Mouse (Mus musculus) forebrain, embryonic 11.5 days (tissue): ENCODE measurements around the gene Dedd. TPM values are rescaled to one million over a fixed set of nuclear protein-coding genes. Genes with fewer than 3 reads are reported as not detected.

ENCODE experiments used
- ATAC-seq: fragments of 200-750 bp; cut with Nextera tagmentation; replicated peaks from 2 replicates; pipeline ENCODE4 v1.8.0; 2017; ENCODE audit warnings: moderate TSS enrichment; ENCODE audit not compliant: low FRiP score
- DNase-seq: peaks from one replicate; pipeline ENCODE4 v3.0.0-alpha.2; 2017; ENCODE audit warnings: low spot score
- H3K27ac ChIP-seq: fragments of 300-500 bp; sonication (generic); 2 replicates; pipeline ENCODE4 v1.5.1; 2014; ENCODE audit warnings: low read depth, low read length
- H3K27me3 ChIP-seq: fragments of 300-500 bp; sonication (generic); 2 replicates; pipeline ENCODE4 v1.6.1; 2014; ENCODE audit warnings: mild to moderate bottlenecking, low read length, mixed read lengths; ENCODE audit not compliant: control insufficient read depth, insufficient read depth
- H3K36me3 ChIP-seq: fragments of 300-500 bp; sonication (generic); 2 replicates; pipeline ENCODE4 v1.6.1; 2014; ENCODE audit warnings: mild to moderate bottlenecking, low read length, moderate library complexity, mixed read lengths; ENCODE audit not compliant: control insufficient read depth, insufficient read depth
- H3K4me1 ChIP-seq: fragments of 300-500 bp; sonication (generic); replicated peaks from 2 replicates; pipeline ENCODE4 v1.6.1; 2014; ENCODE audit warnings: low read length, mixed read lengths; ENCODE audit not compliant: control insufficient read depth, insufficient read depth
- H3K4me2 ChIP-seq: fragments of 300-500 bp; sonication (generic); 2 replicates; pipeline ENCODE4 v1.6.1; 2014; ENCODE audit warnings: low read depth, mild to moderate bottlenecking, low read length, moderate library complexity, mixed read lengths; ENCODE audit not compliant: severe bottlenecking
- H3K4me3 ChIP-seq: fragments of 300-500 bp; sonication (generic); 2 replicates; pipeline ENCODE4 v1.5.1; 2014; ENCODE audit warnings: low read depth, low read length
- H3K9ac ChIP-seq: fragments of 300-500 bp; sonication (generic); 2 replicates; pipeline ENCODE4 v1.6.1; 2014; ENCODE audit warnings: low read length
- H3K9me3 ChIP-seq: fragments of 300-500 bp; sonication (generic); 2 replicates; pipeline ENCODE4 v1.6.1; 2016; ENCODE audit warnings: low read length, mixed read lengths; ENCODE audit not compliant: control insufficient read depth
- WGBS: fragments of 180-500 bp; shearing (Covaris S2); extraction: QIAGEN DNeasy Blood & Tissue Kit; methylation state at CpG from one replicate; pipeline ENCODE4 v1.1.7; 2014; 5-methylcytosine and 5-hydroxymethylcytosine counted together
- polyA plus RNA-seq: library from polyadenylated mRNA; unstranded; fragments of >200 nt; fragmentation: Nextera tagmentation; extraction: Ambion mirVana; gene quantifications from 2 replicates; pipeline ENCODE4 v1.2.1, GENCODE M21; 2014

Dedd gene
- polyA plus RNA-seq = 46.5 and 46.7 TPM in 2 replicates

- H3K4me1 ChIP-seq = peaks cover 10% of the 10 kb centered on the region; the same call in 1 of the 2 replicates
- peak within 1 kb of the TSS; percentile 99 for H3K27ac ChIP-seq
- peak within 1 kb of the TSS; percentile 91 for H3K4me2 ChIP-seq
- no peaks in the 10 kb centered on the region for H3K9me3 ChIP-seq
- peak within 1 kb of the TSS; percentile 96 for H3K9ac ChIP-seq
- H3K36me3 ChIP-seq = no peaks in the 10 kb centered on the region
- no peaks in the 10 kb centered on the region for H3K27me3 ChIP-seq
- H3K4me3 ChIP-seq = peak within 1 kb of the TSS; percentile 74
- under 1% methylated on average over 38 of the region's 48 CpGs for WGBS
- DNase-seq (peak; percentile 94), ATAC-seq (peak; percentile 93)
These were observed at the start of gene Dedd for GRCm38 (mm10) chr1:171328839-171329432. Dedd (plus strand) TSS chr1:171329145.

DNA sequence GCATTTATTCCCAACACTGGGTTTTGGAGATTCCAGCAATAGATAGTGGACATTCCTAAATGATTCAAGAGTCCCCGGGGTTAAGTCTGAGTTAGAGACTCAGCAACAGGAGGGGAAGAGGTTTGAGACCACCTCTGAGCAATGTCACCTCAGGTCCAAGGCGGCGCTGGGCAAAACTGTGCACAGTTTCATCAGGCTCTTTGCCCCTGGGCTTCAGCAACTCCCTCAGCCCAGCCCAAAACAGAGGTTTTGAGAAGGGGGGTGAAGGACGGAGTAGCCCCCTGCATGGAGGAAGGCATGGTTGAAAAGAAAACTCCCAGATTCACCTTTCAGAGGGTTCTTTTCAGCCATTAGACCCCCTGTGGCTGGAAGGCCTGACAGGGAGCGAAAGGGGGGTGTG, 49.2 kb upstream of the Dedd start:
- Histone ChIP-seq H3K27me3 (no peaks in the 10 kb centered on the region), H3K36me3 (peaks cover 10% of the 10 kb centered on the region; the same call in 1 of the 2 replicates), H3K9me3 (no peaks in the 10 kb centered on the region), H3K4me3 (peak overlapping the region; percentile 65), H3K27ac (no peak overlapping the region), H3K9ac (peak overlapping the region; percentile 77), H3K4me1 (peaks cover 11% of the 10 kb centered on the region; the same call in 1 of the 2 replicates), H3K4me2 (peak overlapping the region; percentile 88)
- ATAC-seq (no peak), DNase-seq (no peak)
- 49% methylated on average over 5 of the region's 5 CpGs for WGBS

GRCm38 (mm10) chr1:171280250-171280915, 48.6 kb upstream of the Dedd start:
- DNase-seq (peak; percentile 53), ATAC-seq (peak; percentile 4; the same call in 1 of the 2 replicates)
- WGBS = 1% methylated on average over 25 of the region's 25 CpGs
- Histone ChIP-seq H3K4me1 (peaks cover 11% of the 10 kb centered on the region; the same call in 1 of the 2 replicates), H3K27ac (no peak overlapping the region), H3K4me3 (peak overlapping the region; percentile 65), H3K27me3 (no peaks in the 10 kb centered on the region), H3K36me3 (peaks cover 10% of the 10 kb centered on the region; the same call in 1 of the 2 replicates), H3K9me3 (no peaks in the 10 kb centered on the region), H3K9ac (peak overlapping the region; percentile 77), H3K4me2 (peak overlapping the region; percentile 88)

GRCm38 (mm10) chr1:171280916-171281527, 47.9 kb upstream of the Dedd start, which contains the start of gene Ppox:
Ppox (minus strand) TSS chr1:171281186.
- H3K9me3 ChIP-seq = no peaks in the 10 kb centered on the region
- WGBS = under 1% methylated on average over 26 of the region's 26 CpGs
- H3K27me3 ChIP-seq = no peaks in the 10 kb centered on the region
- peak within 1 kb of the TSS; percentile 68 for H3K27ac ChIP-seq
- H3K4me3 ChIP-seq = peak within 1 kb of the TSS; percentile 65
- ATAC-seq (peak; percentile 99), DNase-seq (peak; percentile 90)
- peaks cover 11% of the 10 kb centered on the region; the same call in 1 of the 2 replicates for H3K4me1 ChIP-seq
- H3K36me3 ChIP-seq = peaks cover 7% of the 10 kb centered on the region; the same call in 1 of the 2 replicates
- H3K4me2 ChIP-seq = peak within 1 kb of the TSS; percentile 88
- H3K9ac ChIP-seq = peak within 1 kb of the TSS; percentile 77

GRCm38 (mm10) chr1:171281528-171281923, 47.4 kb upstream of the Dedd start:
- Histone ChIP-seq H3K4me1 (peaks cover 11% of the 10 kb centered on the region; the same call in 1 of the 2 replicates), H3K27me3 (no peaks in the 10 kb centered on the region), H3K9me3 (no peaks in the 10 kb centered on the region), H3K36me3 (peaks cover 5% of the 10 kb centered on the region; the same call in 1 of the 2 replicates), H3K4me2 (peak overlapping the region; percentile 88), H3K4me3 (peak overlapping the region; percentile 65), H3K27ac (peak overlapping the region; percentile 68), H3K9ac (peak overlapping the region; percentile 61)
- DNase-seq = peak; percentile 81
- WGBS = under 1% methylated on average over 10 of the region's 10 CpGs
- ATAC-seq = peak; percentile 42

DNA sequence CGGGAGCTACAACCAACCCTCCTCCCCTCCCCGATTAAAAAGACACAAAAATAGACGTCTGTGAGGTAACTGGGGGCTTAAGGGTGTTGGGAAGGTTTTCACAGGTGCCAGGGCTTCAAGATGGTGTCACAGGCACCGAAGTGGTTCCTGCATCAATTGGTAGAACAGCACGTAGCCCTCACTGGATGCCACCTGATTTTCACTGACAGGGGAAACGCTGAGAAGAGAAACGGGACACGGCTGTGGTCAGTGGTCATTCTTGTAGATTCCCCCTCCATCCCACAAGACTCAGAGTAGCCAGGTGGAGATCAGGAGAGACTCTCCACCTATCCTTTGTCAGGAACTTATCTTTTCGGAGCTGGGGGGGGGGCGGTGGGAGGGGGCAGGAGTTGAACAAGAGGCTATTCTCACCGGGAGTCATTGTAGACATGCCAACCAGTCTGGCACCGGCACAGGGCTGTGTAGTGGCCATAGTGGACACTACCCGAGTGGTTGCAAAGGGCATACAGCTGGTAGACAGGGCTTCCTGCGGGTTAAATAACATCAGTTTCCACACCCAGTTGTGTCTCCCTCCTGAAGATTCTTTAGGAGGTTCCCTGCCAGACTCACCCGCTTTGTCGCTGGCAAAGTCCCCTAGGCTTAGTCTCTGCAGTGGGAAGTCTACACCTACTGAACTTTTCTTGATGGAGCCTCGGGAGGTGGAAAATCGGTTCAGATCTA, 46.7 kb upstream of the Dedd start:
- Histone ChIP-seq H3K4me2 (no peak overlapping the region; the same call in 1 of the 2 replicates), H3K4me3 (peak overlapping the region; percentile 65; the same call in 1 of the 2 replicates), H3K9ac (no peak overlapping the region), H3K4me1 (peaks cover 11% of the 10 kb centered on the region; the same call in 1 of the 2 replicates), H3K9me3 (no peaks in the 10 kb centered on the region), H3K36me3 (peaks cover 3% of the 10 kb centered on the region; the same call in 1 of the 2 replicates), H3K27ac (no peak overlapping the region), H3K27me3 (no peaks in the 10 kb centered on the region)
- peak; percentile 52 for DNase-seq
- no peak for ATAC-seq
- 82% methylated on average over 18 of the region's 18 CpGs for WGBS

- WGBS = 93% methylated on average over 18 of the region's 18 CpGs
- no peaks in the 10 kb centered on the region for H3K9me3 ChIP-seq
- ATAC-seq (no peak), DNase-seq (peak; percentile 46)
- H3K4me1 ChIP-seq = peaks cover 11% of the 10 kb centered on the region; the same call in 1 of the 2 replicates
- H3K27ac ChIP-seq = no peak overlapping the region
- H3K9ac ChIP-seq = no peak overlapping the region
- peaks cover 3% of the 10 kb centered on the region; the same call in 1 of the 2 replicates for H3K36me3 ChIP-seq
- no peak overlapping the region for H3K4me2 ChIP-seq
- H3K4me3 ChIP-seq = no peak overlapping the region
- H3K27me3 ChIP-seq = no peaks in the 10 kb centered on the region
These were observed 45.5 kb upstream of the Dedd start for GRCm38 (mm10) chr1:171283188-171284160.
